Mouse (Mus musculus): ENCODE measurements around the gene Gm28047.

GRCm38 (mm10) chr15:102533926-102534325 lies 90.9 kb downstream of the Gm28047 start:
- no peak for TF ChIP-seq POLR2AphosphoS2 (IDR thresholded peaks at IDR 0.05; ENCODE audit: insufficient read length, low read depth)
- TF ChIP-seq MYOG (IDR thresholded peaks at IDR 0.05; ENCODE audit: control insufficient read depth in 1 of 3, insufficient read depth in 1 of 3, insufficient read length in 2 of 3, low read depth in 2 of 3) = no peak
- no peak for TF ChIP-seq MAX (IDR thresholded peaks at IDR 0.05; ENCODE audit: low read depth)
- no peak for TF ChIP-seq POLR2A (IDR thresholded peaks at IDR 0.05; ENCODE audit: insufficient read length, low read depth)
- TF ChIP-seq USF1 (IDR thresholded peaks at IDR 0.05; ENCODE audit: low read depth) = no peak
